Mouse (Mus musculus) midbrain, embryonic 13.5 days (tissue): ENCODE data around the gene Grhpr. TPM values are rescaled to one million over a fixed set of nuclear protein-coding genes. Genes with fewer than 3 reads are reported as not detected.

Experiments
- ATAC-seq: fragments of 200-750 bp; cut with Nextera tagmentation; 2 replicates; pipeline ENCODE4 v1.8.0; 2017; ENCODE audit warnings: mild to moderate bottlenecking, moderate TSS enrichment, moderate library complexity
- H3K27ac ChIP-seq: fragments of 300-500 bp; sonication (generic); 2 replicates; pipeline ENCODE4 v1.5.1; 2015; ENCODE audit warnings: inconsistent platforms, mild to moderate bottlenecking, moderate library complexity
- H3K27me3 ChIP-seq: fragments of 300-500 bp; sonication (generic); 2 replicates; pipeline ENCODE4 v1.6.1; 2015; ENCODE audit warnings: mild to moderate bottlenecking, inconsistent platforms
- H3K36me3 ChIP-seq: fragments of 300-500 bp; sonication (generic); 2 replicates; pipeline ENCODE4 v1.6.1; 2015; ENCODE audit warnings: mild to moderate bottlenecking, inconsistent platforms
- H3K4me1 ChIP-seq: fragments of 300-500 bp; sonication (generic); replicated peaks from 2 replicates; pipeline ENCODE4 v1.6.1; 2015; ENCODE audit warnings: inconsistent platforms
- H3K4me2 ChIP-seq: fragments of 300-500 bp; sonication (generic); replicated peaks from 2 replicates; pipeline ENCODE4 v1.6.1; 2015; ENCODE audit warnings: moderate library complexity, mild to moderate bottlenecking, inconsistent platforms
- H3K4me3 ChIP-seq: fragments of 300-500 bp; sonication (generic); replicated peaks from 2 replicates; pipeline ENCODE4 v1.5.1; 2015; ENCODE audit warnings: mild to moderate bottlenecking, inconsistent platforms
- H3K9ac ChIP-seq: fragments of 300-500 bp; sonication (generic); replicated peaks from 2 replicates; pipeline ENCODE4 v1.6.1; 2015; ENCODE audit warnings: mild to moderate bottlenecking, inconsistent platforms
- H3K9me3 ChIP-seq: fragments of 300-500 bp; sonication (generic); 2 replicates; pipeline ENCODE4 v1.6.1; 2016; ENCODE audit warnings: mild to moderate bottlenecking, inconsistent platforms
- WGBS: fragments of 180-500 bp; shearing (Covaris S2); methylation state at CpG from one replicate; pipeline ENCODE4 v1.1.7; 2015; 5-methylcytosine and 5-hydroxymethylcytosine counted together
- polyA plus RNA-seq: library from polyadenylated mRNA; unstranded; fragments of >200 nt; fragmentation: Nextera tagmentation; extraction: Ambion mirVana; gene quantifications from 2 replicates; pipeline ENCODE4 v1.2.1, GENCODE M21; 2015

Grhpr gene
- polyA plus RNA-seq, 1 experiment from 2014 or later, result 23.0 TPM

- H3K4me1 ChIP-seq, result peaks cover 14% of the 10 kb centered on the region
- no peaks in the 10 kb centered on the region for H3K36me3 ChIP-seq
- no peak overlapping the region for H3K4me3 ChIP-seq
- no peaks in the 10 kb centered on the region for H3K9me3 ChIP-seq
- WGBS, result 77% methylated on average over 9 of the region's 9 CpGs
- no peak overlapping the region for H3K9ac ChIP-seq
- no peak for ATAC-seq
- H3K27me3 ChIP-seq, result no peaks in the 10 kb centered on the region
- H3K27ac ChIP-seq, result no peak overlapping the region
- no peak overlapping the region for H3K4me2 ChIP-seq
These were observed 28.2 kb upstream of the Grhpr start for GRCm38 (mm10) chr4:44953041-44953440.

- no peak overlapping the region for H3K4me2 ChIP-seq
- no peaks in the 10 kb centered on the region for H3K4me1 ChIP-seq
- no peaks in the 10 kb centered on the region for H3K27me3 ChIP-seq
- WGBS, result 92% methylated on average over 9 of the region's 9 CpGs
- H3K36me3 ChIP-seq, result no peaks in the 10 kb centered on the region
- H3K9ac ChIP-seq, result no peak overlapping the region
- no peak for ATAC-seq
- H3K9me3 ChIP-seq, result no peaks in the 10 kb centered on the region
- H3K27ac ChIP-seq, result no peak overlapping the region
- H3K4me3 ChIP-seq, result no peak overlapping the region
These were observed 22.4 kb upstream of the Grhpr start for GRCm38 (mm10) chr4:44958776-44959175.

DNA sequence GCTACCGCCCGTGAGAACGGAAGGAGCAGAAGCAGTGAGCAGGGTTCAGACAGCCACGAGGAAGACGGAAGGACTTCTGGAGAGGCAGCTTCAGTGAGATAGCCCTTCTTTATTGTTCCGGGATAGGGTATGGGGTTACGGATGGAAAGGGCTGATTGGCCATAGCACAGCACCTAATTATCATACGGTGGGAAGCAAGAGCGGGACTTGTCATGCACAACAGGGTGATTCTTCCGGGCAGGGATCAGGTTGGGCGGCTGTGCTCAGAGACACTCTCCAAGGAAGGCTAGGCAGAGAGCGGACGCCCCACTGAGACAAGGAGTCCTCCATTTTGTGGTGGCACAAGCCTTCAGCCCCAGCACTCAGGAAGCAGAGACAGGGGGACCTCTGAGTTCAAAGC lies 22.0 kb upstream of the Grhpr start:
- H3K4me1 ChIP-seq, result no peaks in the 10 kb centered on the region
- H3K4me2 ChIP-seq, result no peak overlapping the region
- no peak overlapping the region for H3K9ac ChIP-seq
- no peak overlapping the region for H3K4me3 ChIP-seq
- no peak overlapping the region for H3K27ac ChIP-seq
- no peak for ATAC-seq
- H3K36me3 ChIP-seq, result no peaks in the 10 kb centered on the region
- WGBS, result 92% methylated on average over 13 of the region's 13 CpGs
- no peaks in the 10 kb centered on the region for H3K9me3 ChIP-seq
- no peaks in the 10 kb centered on the region for H3K27me3 ChIP-seq

- H3K4me2 ChIP-seq, result no peak overlapping the region
- no peak overlapping the region for H3K4me3 ChIP-seq
- no peak for ATAC-seq
- 71% methylated on average over 11 of the region's 11 CpGs for WGBS
- no peak overlapping the region for H3K9ac ChIP-seq
- no peak overlapping the region for H3K27ac ChIP-seq
- no peaks in the 10 kb centered on the region for H3K4me1 ChIP-seq
- H3K9me3 ChIP-seq, result no peaks in the 10 kb centered on the region
- no peaks in the 10 kb centered on the region for H3K27me3 ChIP-seq
- no peaks in the 10 kb centered on the region for H3K36me3 ChIP-seq
These were observed 18.0 kb upstream of the Grhpr start for GRCm38 (mm10) chr4:44963156-44963555.

DNA sequence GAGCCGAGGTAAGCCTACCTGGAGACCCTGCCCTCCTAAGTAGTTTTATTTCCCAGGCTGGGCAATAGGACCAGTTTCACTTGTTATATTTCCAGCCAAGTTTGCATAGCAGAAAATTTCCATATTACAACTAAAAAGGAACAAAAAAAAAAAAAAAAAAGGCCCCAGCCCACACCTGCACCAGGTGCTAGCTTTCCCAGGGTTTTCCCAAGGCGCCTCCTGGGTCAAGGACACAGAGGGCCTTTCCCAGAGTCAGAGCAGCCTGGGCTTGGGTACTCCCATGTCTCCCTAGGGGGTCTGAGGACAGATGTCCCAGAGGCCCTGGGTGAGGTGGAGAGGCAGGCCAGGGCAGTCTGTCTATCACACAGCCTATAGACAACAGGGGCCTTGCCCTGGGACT lies 16.0 kb upstream of the Grhpr start:
- H3K9ac ChIP-seq, result no peak overlapping the region
- H3K36me3 ChIP-seq, result no peaks in the 10 kb centered on the region
- H3K27ac ChIP-seq, result no peak overlapping the region
- H3K4me1 ChIP-seq, result no peaks in the 10 kb centered on the region
- H3K9me3 ChIP-seq, result no peaks in the 10 kb centered on the region
- 88% methylated on average over 2 of the region's 2 CpGs for WGBS
- no peaks in the 10 kb centered on the region for H3K27me3 ChIP-seq
- ATAC-seq, result no peak
- H3K4me3 ChIP-seq, result no peak overlapping the region
- H3K4me2 ChIP-seq, result no peak overlapping the region

GRCm38 (mm10) chr4:44965736-44966135 lies 15.5 kb upstream of the Grhpr start:
- Histone ChIP-seq H3K27me3 (no peaks in the 10 kb centered on the region), H3K4me3 (no peak overlapping the region), H3K36me3 (no peaks in the 10 kb centered on the region), H3K4me2 (no peak overlapping the region), H3K4me1 (no peaks in the 10 kb centered on the region), H3K9me3 (no peaks in the 10 kb centered on the region), H3K27ac (no peak overlapping the region), H3K9ac (no peak overlapping the region)
- ATAC-seq, result no peak
- 83% methylated on average over 3 of the region's 3 CpGs for WGBS

DNA sequence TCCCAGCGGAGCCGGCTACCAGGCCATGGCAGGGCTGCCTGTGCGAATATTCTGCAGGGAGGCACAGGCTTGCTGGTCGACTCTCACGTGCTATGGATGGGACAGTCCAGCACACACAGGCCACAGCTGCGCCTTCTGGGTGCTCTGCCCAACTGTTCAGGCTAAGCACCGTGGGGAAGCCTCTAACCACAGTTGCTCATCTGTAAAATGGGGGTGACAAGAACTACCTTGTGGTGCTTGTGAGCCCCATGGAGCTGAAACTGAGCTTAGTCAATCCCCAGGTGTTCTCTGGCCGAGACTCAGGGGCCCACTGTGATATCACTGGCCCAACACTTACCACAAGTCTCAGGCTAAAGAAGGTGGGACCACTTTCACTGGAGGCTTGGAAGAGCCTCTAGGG lies 13.8 kb upstream of the Grhpr start:
- Histone ChIP-seq H3K9ac (no peak overlapping the region), H3K36me3 (no peaks in the 10 kb centered on the region), H3K27me3 (no peaks in the 10 kb centered on the region), H3K4me1 (no peaks in the 10 kb centered on the region), H3K4me3 (no peak overlapping the region), H3K27ac (no peak overlapping the region), H3K4me2 (no peak overlapping the region), H3K9me3 (no peaks in the 10 kb centered on the region)
- no peak for ATAC-seq
- WGBS, result 82% methylated on average over 8 of the region's 8 CpGs

- Histone ChIP-seq H3K4me1 (peaks cover 4% of the 10 kb centered on the region; the same call in 1 of the 2 replicates), H3K27ac (no peak overlapping the region), H3K36me3 (no peaks in the 10 kb centered on the region), H3K4me3 (no peak overlapping the region), H3K9ac (no peak overlapping the region), H3K9me3 (no peaks in the 10 kb centered on the region), H3K27me3 (no peaks in the 10 kb centered on the region), H3K4me2 (no peak overlapping the region)
- WGBS, result 92% methylated on average over 7 of the region's 7 CpGs
- no peak for ATAC-seq
These were observed 11.1 kb upstream of the Grhpr start for GRCm38 (mm10) chr4:44970056-44970455.

DNA sequence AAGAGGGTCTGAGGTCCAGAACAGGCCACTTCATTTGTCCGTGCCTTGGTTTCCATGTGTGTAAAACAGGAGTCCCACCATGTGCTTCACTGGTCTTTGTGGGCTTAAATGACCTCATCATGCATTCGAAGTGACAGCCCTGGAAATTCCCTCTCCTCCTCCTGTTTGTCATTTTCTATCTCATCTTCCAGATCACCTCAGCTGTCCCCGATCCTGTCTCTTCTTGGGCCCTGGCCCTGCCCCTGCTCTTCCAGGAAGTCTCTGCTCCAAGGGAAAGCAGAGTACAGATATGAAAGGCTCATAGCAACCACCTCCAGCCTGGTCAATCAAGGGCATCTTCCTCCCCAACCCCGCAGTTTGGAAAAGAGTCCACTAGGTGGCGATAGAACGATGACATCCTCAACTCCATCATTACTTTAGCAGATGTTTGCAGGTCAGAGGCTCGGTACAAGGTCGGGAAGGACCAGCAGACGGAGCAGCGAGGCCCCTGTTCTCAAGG lies 10.5 kb upstream of the Grhpr start:
- Histone ChIP-seq H3K4me3 (no peak overlapping the region), H3K4me2 (no peak overlapping the region), H3K4me1 (peaks cover 4% of the 10 kb centered on the region; the same call in 1 of the 2 replicates), H3K9me3 (no peaks in the 10 kb centered on the region), H3K27me3 (no peaks in the 10 kb centered on the region), H3K27ac (no peak overlapping the region), H3K36me3 (no peaks in the 10 kb centered on the region), H3K9ac (no peak overlapping the region)
- ATAC-seq, result no peak
- 25% methylated on average over 10 of the region's 10 CpGs for WGBS

GRCm38 (mm10) chr4:44973450-44973849 lies 7.7 kb upstream of the Grhpr start:
- no peak overlapping the region for H3K9ac ChIP-seq
- ATAC-seq, result 0 out of 2 replicates have a peak, but pooled peaks have one; percentile 40

DNA sequence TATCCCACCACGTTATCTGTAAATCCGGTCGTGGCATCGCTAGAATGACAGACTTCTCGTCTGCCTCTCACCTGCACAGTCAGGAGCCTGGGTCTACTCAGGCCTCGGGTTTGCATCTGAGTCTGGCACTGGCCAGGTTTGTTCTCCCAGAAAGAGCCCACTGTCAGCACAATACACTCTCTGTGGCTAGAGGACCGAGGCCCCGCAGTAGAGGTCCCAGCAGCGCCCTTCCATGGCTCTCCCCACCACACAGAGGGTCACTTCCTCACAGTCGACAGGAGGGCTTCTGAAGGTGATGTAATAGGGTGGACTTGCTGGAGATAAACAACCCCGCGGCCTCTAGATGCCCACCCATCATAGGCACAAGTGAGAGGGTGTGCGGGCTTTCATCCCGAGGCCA lies 7.3 kb upstream of the Grhpr start:
- no peaks in the 10 kb centered on the region for H3K36me3 ChIP-seq
- H3K4me2 ChIP-seq, result peak overlapping the region; percentile 36
- ATAC-seq, result peak; percentile 27; the same call in 1 of the 2 replicates
- no peak overlapping the region for H3K4me3 ChIP-seq
- 62% methylated on average over 14 of the region's 14 CpGs for WGBS
- no peaks in the 10 kb centered on the region for H3K9me3 ChIP-seq
- no peak overlapping the region for H3K27ac ChIP-seq
- H3K9ac ChIP-seq, result no peak overlapping the region; the same call in 1 of the 2 replicates
- H3K27me3 ChIP-seq, result no peaks in the 10 kb centered on the region
- peaks cover 4% of the 10 kb centered on the region; the same call in 1 of the 2 replicates for H3K4me1 ChIP-seq

More at GRCm38 (mm10) chr4:44973450-44973849, 7.7 kb upstream of the Grhpr start:
- no peak overlapping the region for H3K27ac ChIP-seq
- peaks cover 4% of the 10 kb centered on the region; the same call in 1 of the 2 replicates for H3K4me1 ChIP-seq
- H3K4me3 ChIP-seq, result no peak overlapping the region
- no peaks in the 10 kb centered on the region for H3K9me3 ChIP-seq
- 18% methylated on average over 9 of the region's 9 CpGs for WGBS
- H3K4me2 ChIP-seq, result peak overlapping the region; percentile 36
- no peaks in the 10 kb centered on the region for H3K27me3 ChIP-seq
- no peaks in the 10 kb centered on the region for H3K36me3 ChIP-seq

DNA sequence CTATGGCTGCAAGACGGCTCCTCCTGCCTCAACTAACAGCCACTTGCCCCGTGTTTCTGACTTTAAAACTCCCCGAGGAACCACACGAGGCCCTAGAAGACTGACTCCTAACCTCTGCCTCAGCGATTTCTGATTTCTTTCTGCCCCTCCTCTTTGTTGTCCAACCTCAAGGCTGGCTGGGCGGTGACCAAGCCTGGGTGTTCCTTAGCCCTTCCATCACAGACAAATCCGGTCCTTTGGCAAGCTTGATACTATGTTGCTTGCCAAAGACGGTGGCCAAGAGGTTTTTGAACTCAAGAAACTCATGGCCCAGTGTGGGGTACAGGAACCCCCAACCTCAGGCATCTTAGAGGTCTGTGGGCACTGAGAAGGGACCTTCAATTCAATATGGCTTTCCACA lies 6.9 kb upstream of the Grhpr start:
- 83% methylated on average over 8 of the region's 8 CpGs for WGBS
- ATAC-seq, result no peak
- Histone ChIP-seq H3K27ac (no peak overlapping the region), H3K4me3 (no peak overlapping the region), H3K9ac (no peak overlapping the region), H3K4me1 (peaks cover 4% of the 10 kb centered on the region; the same call in 1 of the 2 replicates), H3K27me3 (no peaks in the 10 kb centered on the region), H3K4me2 (no peak overlapping the region), H3K9me3 (no peaks in the 10 kb centered on the region), H3K36me3 (no peaks in the 10 kb centered on the region)

- no peak for ATAC-seq
- 84% methylated on average over 6 of the region's 6 CpGs for WGBS
These were observed 5.1 kb upstream of the Grhpr start for GRCm38 (mm10) chr4:44976026-44976615.

More at GRCm38 (mm10) chr4:44976026-44976615, 5.1 kb upstream of the Grhpr start:
- Histone ChIP-seq H3K9me3 (no peaks in the 10 kb centered on the region), H3K9ac (no peak overlapping the region), H3K4me2 (no peak overlapping the region), H3K4me3 (no peak overlapping the region), H3K4me1 (peaks cover 13% of the 10 kb centered on the region), H3K36me3 (no peaks in the 10 kb centered on the region), H3K27me3 (no peaks in the 10 kb centered on the region), H3K27ac (no peak overlapping the region)
